Mouse (Mus musculus) cerebellum, adult 11 months (tissue): ENCODE results near the gene Kif18a.

Experiments used
- DNase-seq: peaks from one replicate; pipeline ENCODE4 v3.0.0; 2022

Kif18a gene

DNA sequence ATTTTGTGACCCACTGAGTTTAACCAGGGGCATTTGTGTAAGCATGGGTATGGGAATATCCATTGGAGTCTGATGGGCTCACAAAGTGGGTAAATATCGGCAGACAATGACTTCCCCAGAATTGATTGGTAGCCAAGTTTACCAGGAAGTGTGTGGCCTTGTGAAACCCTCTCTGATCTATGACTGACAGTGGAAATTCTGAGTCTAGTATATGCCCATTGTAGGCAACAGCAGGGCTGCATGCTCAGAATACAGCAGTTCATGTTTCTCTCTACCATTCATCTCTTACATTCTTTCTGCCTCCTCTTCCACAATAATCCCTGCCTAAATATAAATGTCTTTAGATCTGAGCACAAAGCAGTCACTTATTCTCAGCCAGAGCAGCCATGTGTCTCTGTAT is 103.5 kb downstream of the Kif18a start:
- no peak for DNase-seq

DNA sequence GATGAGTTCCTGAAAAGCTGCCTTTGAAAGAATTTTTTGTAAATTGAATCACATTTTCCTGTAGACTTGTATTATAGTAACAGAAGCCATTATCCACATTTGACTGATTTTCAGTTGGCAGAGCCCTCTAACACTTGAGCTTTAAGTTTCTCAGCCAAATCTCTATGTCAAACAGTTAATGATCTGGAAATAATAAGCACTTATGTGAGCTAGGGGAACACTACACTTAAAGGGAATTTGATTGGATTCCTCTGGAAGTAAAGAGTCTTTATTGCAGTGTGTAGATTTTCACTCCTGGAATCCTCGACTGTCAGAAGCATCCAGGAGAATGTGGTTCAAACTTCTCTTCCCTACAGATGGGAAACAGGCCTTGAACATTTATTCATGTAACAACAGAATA is 105.7 kb downstream of the Kif18a start:
- no peak for DNase-seq

DNA sequence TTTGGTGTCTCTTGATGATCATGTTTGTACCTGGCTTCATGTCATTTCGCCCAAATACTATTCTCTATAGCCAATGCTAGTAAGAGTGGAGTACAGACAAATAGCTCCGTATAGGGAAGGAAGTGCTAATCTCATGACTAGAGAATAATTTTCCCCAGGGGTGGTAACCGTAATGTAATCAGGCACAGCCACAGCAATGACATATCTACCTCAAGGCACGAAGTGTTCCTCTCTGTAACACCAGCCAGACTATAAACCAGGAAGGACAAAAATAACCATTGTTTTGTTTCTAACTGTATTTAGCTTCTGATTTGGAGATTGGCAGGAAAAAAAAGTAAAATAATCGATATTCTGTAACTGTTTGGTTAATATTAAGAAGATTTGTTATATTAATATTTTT is 108.2 kb downstream of the Kif18a start:
- DNase-seq: no peak

DNA sequence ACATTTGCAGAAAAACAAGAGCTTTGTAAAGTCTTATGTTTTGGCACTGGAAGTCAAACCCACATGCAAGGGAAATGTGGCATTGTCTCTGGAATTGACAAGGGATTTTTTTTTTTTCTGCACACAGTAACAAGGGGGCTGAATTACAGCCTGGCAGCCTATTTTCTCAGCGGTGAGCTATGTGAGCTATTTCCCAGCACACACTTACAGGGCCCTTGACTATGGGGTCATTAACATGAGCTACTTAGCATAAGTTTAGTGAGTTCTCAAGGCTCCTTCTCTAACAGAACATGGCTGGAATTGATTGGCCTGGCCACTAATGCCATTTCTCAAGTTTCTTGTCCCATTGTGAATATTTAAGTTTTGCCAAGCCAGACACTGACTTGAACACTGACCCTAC is 109.4 kb downstream of the Kif18a start:
- no peak for DNase-seq
